Mouse (Mus musculus): ENCODE measurements around the gene AI182371.

GRCm38 (mm10) chr2:35104843-35105242, 3.5 kb upstream of the AI182371 start:
- TF ChIP-seq CTCF (IDR thresholded peaks at IDR 0.05; ENCODE audit: extremely low read depth, insufficient read length, insufficient replicate concordance, low read depth, low read length) = no peak
- no peak for TF ChIP-seq POLR2A (IDR thresholded peaks at IDR 0.05; ENCODE audit: low read depth, low read length)

Data from small intestine, adult 2 months (tissue).